Mouse (Mus musculus): ENCODE data around the gene Ier3.
"Not testable (repeated sequence)": the region's sequence is repeated elsewhere in the genome, so short reads cannot be mapped to it uniquely, and the experiment has no call there.

- TF ChIP-seq CTCF (IDR thresholded peaks at IDR 0.05; ENCODE audit: control insufficient read depth, insufficient read depth, insufficient replicate concordance, low read depth, low read length); POLR2A (IDR thresholded peaks at IDR 0.05; ENCODE audit: control insufficient read depth, low read depth, low read length): not testable (repeated sequence)
Observed at GRCm38 (mm10) chr17:35839002-35839401, 17.5 kb downstream of the Ier3 start.

Data from testis, adult 2 months (tissue).